Mouse (Mus musculus): ENCODE data around the gene Apoo.

DNA sequence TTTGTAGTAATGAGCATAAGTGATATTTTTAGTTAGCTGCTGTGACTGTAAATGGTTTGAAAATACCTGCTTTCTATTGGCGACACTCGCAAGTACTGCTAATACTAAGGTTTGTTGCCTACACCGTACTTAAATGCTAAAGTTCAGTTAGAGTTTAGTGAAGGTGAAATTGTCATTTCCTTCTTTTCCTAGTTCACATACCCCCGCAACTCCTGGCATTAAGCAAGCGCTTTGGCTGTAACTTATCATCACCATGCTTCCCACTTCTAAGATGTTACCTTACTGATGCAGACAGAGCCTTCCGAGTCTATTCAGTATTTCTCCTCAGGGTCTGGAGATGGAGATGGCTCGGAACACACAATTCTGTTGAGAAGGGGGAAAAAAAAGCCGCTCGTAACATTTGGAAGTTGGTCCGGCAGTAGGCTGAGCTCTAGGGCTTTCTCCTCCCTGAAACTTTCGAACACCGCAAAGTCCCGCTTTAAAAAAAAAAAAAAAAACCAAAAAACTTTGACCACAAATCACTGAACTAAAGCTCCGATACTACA lies 1.5 kb upstream of the Apoo start:
- no peak for TF ChIP-seq EP300 (IDR thresholded peaks at IDR 0.05)
- TF ChIP-seq CTCF (IDR thresholded peaks at IDR 0.05): no peak

Data from lung, postnatal 0 days (tissue).